Mouse (Mus musculus): Measurements from ENCODE around the gene Hsd3b5.
"Not testable (repeated sequence)": the region's sequence is repeated elsewhere in the genome, so short reads cannot be mapped to it uniquely, and the experiment has no call there.

Gene Hsd3b5

GRCm38 (mm10) chr3:98630152-98630551, at the start of gene Hsd3b5:
Hsd3b5 (minus strand) TSS chr3:98630252.
- DNase-seq (ENCODE audit: low read depth, low spot score): no peak

GRCm38 (mm10) chr3:98635145-98635544, 5.1 kb upstream of the Hsd3b5 start:
- DNase-seq (ENCODE audit: low read depth, low spot score): no peak

- DNase-seq (ENCODE audit: low read depth, low spot score): no peak
Observed at GRCm38 (mm10) chr3:98629633-98630032, 419 bp downstream of the Hsd3b5 start.

- DNase-seq (ENCODE audit: low read depth, low spot score): not testable (repeated sequence)
Observed at GRCm38 (mm10) chr3:98616786-98617185, 13.3 kb downstream of the Hsd3b5 start.

- not testable (repeated sequence) for DNase-seq (ENCODE audit: low read depth, low spot score)
Observed at GRCm38 (mm10) chr3:98616244-98616643, 13.8 kb downstream of the Hsd3b5 start.

- DNase-seq (ENCODE audit: low read depth, low spot score): not testable (repeated sequence)
Observed at GRCm38 (mm10) chr3:98614406-98614927, 15.6 kb downstream of the Hsd3b5 start.

- no peak for DNase-seq (ENCODE audit: low read depth, low spot score)
Observed at GRCm38 (mm10) chr3:98613963-98614362, 16.1 kb downstream of the Hsd3b5 start.

- peak; percentile 2 for DNase-seq (ENCODE audit: low read depth, low spot score)
Observed at GRCm38 (mm10) chr3:98613540-98613939, 16.5 kb downstream of the Hsd3b5 start.

- no peak for DNase-seq (ENCODE audit: low read depth, low spot score)
Observed at GRCm38 (mm10) chr3:98588707-98589106, 41.3 kb downstream of the Hsd3b5 start, which contains the start of gene Gm10681. Gm10681 (minus strand) TSS chr3:98588807.

GRCm38 (mm10) chr3:98587721-98588120, 42.3 kb downstream of the Hsd3b5 start:
- DNase-seq (ENCODE audit: low read depth, low spot score): no peak

GRCm38 (mm10) chr3:98582622-98583021, 47.4 kb downstream of the Hsd3b5 start:
- DNase-seq (ENCODE audit: low read depth, low spot score): not testable (repeated sequence)

GRCm38 (mm10) chr3:98582202-98582601, 47.9 kb downstream of the Hsd3b5 start:
- DNase-seq (ENCODE audit: low read depth, low spot score): not testable (repeated sequence)

- not testable (repeated sequence) for DNase-seq (ENCODE audit: low read depth, low spot score)
Observed at GRCm38 (mm10) chr3:98581024-98581423, 49.0 kb downstream of the Hsd3b5 start.

All from mesoderm, embryonic 11.5 days (tissue).